24 mouse cellular contexts compared by ENCODE assay signal in genomic region chr3:152156816-152157496, GRCm38 (mm10). TPM values are rescaled to one million over a fixed set of nuclear protein-coding genes. Genes with fewer than 3 reads are reported as not detected.
DNase-seq lines count a peak whose midpoint lies in the region; ATAC-seq and TF ChIP-seq lines count a peak whose summit lies in the region.
"Had no signal": no experiment of that assay in that cellular context is flagged by ENCODE, and none has a peak within 500 bp of the region (broad histone marks: within the 10 kb centered on the region; RNA-seq: fewer than 3 reads in every experiment).

No protein-coding gene starts in this region.

- intact Hi-C loops in heart, postnatal 10 days (cut with DNase I), result no loop called here

- peak overlapping the region; percentile 23 for H3K4me2 ChIP-seq in kidney, embryonic 16.5 days (replicated peaks; ENCODE audit: low read depth, low read length)
- peak overlapping the region; percentile 93 for H3K4me2 ChIP-seq in myocyte (ENCODE audit: low read depth)
- H3K4me2 ChIP-seq in intestine, embryonic 16.5 days (ENCODE audit: low read depth, low read length), result no peak overlapping the region
- H3K4me2 ChIP-seq in midbrain, postnatal 0 days (ENCODE audit: low read depth, low read length, poor library complexity, severe bottlenecking), result no peak overlapping the region
- H3K4me2 ChIP-seq: liver, embryonic 13.5 days; lung, embryonic 14.5 days; midbrain, embryonic 15.5 days; neural tube, embryonic 15.5 days; stomach, embryonic 15.5 days had no signal

- H3K9ac ChIP-seq in kidney, embryonic 16.5 days (replicated peaks; ENCODE audit: low read length), result no peak overlapping the region
- H3K9ac ChIP-seq in intestine, embryonic 16.5 days (ENCODE audit: low read depth, low read length), result no peak overlapping the region
- no peak overlapping the region for H3K9ac ChIP-seq in midbrain, postnatal 0 days (replicated peaks; ENCODE audit: low read length, poor library complexity, severe bottlenecking)
- H3K9ac ChIP-seq: liver, embryonic 13.5 days; lung, embryonic 14.5 days; midbrain, embryonic 15.5 days; neural tube, embryonic 15.5 days; stomach, embryonic 15.5 days had no signal

- peak; percentile 66 for DNase-seq in heart, embryonic 10.5 days (ENCODE audit: low spot score)
- no peak for DNase-seq in heart, postnatal 10 days
- DNase-seq in kidney, adult 18-20 months, result peak; percentile 71
- DNase-seq in midbrain, postnatal 0 days (ENCODE audit: low spot score), result no peak
- no peak for DNase-seq in MN1 (ENCODE audit: low spot score)
- DNase-seq: adrenal gland, postnatal 25 days; cerebellum, adult 8-10 months; gastrocnemius, postnatal 36 days; liver, embryonic 13.5 days; lung, embryonic 14.5 days; lung, postnatal 36 days; right cerebral cortex, adult 18-20 months; right cerebral cortex, postnatal 4 days; thymus, postnatal 36 days had no signal

- ATAC-seq in kidney, embryonic 16.5 days (ENCODE audit: low FRiP score, low TSS enrichment), result peak; percentile 81
- ATAC-seq in intestine, embryonic 16.5 days, result no peak
- ATAC-seq in midbrain, postnatal 0 days (ENCODE audit: low FRiP score), result no peak
- ATAC-seq: forebrain, embryonic 16.5 days; midbrain, embryonic 15.5 days had no signal

- 75% methylated on average over 23 of the region's 23 CpGs for WGBS in heart, embryonic 10.5 days
- 45% methylated on average over 23 of the region's 23 CpGs for WGBS in kidney, embryonic 16.5 days
- 80% methylated on average over 23 of the region's 23 CpGs for WGBS in intestine, embryonic 16.5 days
- WGBS in midbrain, postnatal 0 days, result 54% methylated on average over 23 of the region's 23 CpGs

- no peak for TF ChIP-seq CTCF in midbrain, postnatal 0 days (IDR thresholded peaks at IDR 0.05)

- H3K27ac ChIP-seq in heart, embryonic 10.5 days, result no peak overlapping the region
- H3K27ac ChIP-seq in kidney, embryonic 16.5 days (ENCODE audit: low read length), result no peak overlapping the region
- H3K27ac ChIP-seq in intestine, embryonic 16.5 days (ENCODE audit: low read length), result no peak overlapping the region
- no peak overlapping the region for H3K27ac ChIP-seq in midbrain, postnatal 0 days (ENCODE audit: low read depth, low read length)
- H3K27ac ChIP-seq: embryonic facial prominence, embryonic 10.5 days; hindbrain, embryonic 10.5 days; liver, embryonic 13.5 days; midbrain, embryonic 15.5 days; neural tube, embryonic 15.5 days; stomach, embryonic 15.5 days had no signal

- no peaks in the 10 kb centered on the region for H3K36me3 ChIP-seq in heart, embryonic 10.5 days
- no peaks in the 10 kb centered on the region for H3K36me3 ChIP-seq in kidney, embryonic 16.5 days (ENCODE audit: insufficient read depth, low read length)
- H3K36me3 ChIP-seq in myocyte (ENCODE audit: control insufficient read depth, insufficient read depth), result no peaks in the 10 kb centered on the region
- no peaks in the 10 kb centered on the region for H3K36me3 ChIP-seq in intestine, embryonic 16.5 days (ENCODE audit: control insufficient read depth, insufficient read depth, low read length)
- H3K36me3 ChIP-seq in midbrain, postnatal 0 days (ENCODE audit: insufficient read depth, low read length), result no peaks in the 10 kb centered on the region
- H3K36me3 ChIP-seq: embryonic facial prominence, embryonic 10.5 days; hindbrain, embryonic 10.5 days; liver, embryonic 13.5 days; midbrain, embryonic 15.5 days; neural tube, embryonic 15.5 days; stomach, embryonic 15.5 days had no signal

- H3K4me1 ChIP-seq in heart, embryonic 10.5 days, result peaks cover 30% of the 10 kb centered on the region
- no peaks in the 10 kb centered on the region for H3K4me1 ChIP-seq in kidney, embryonic 16.5 days (ENCODE audit: insufficient read depth, low read length)
- peaks cover 32% of the 10 kb centered on the region for H3K4me1 ChIP-seq in intestine, embryonic 16.5 days (ENCODE audit: control insufficient read depth, insufficient read depth, low read length)
- no peaks in the 10 kb centered on the region for H3K4me1 ChIP-seq in midbrain, postnatal 0 days (ENCODE audit: insufficient read depth, low read length)
- H3K4me1 ChIP-seq: midbrain, embryonic 15.5 days; stomach, embryonic 15.5 days had no signal

- TF ChIP-seq POLR2A in myocyte (IDR thresholded peaks at IDR 0.05; ENCODE audit: insufficient read length, low read depth), result no peak

- H3ac ChIP-seq in myocyte (ENCODE audit: control insufficient read depth, insufficient read length), result no peak overlapping the region

- no peak overlapping the region for H3K4me3 ChIP-seq in heart, embryonic 10.5 days
- 0 out of 2 replicates have a peak overlapping the region, but pooled peaks have one; percentile 12 for H3K4me3 ChIP-seq in kidney, embryonic 16.5 days (ENCODE audit: low read length)
- peak overlapping the region; percentile 7 for H3K4me3 ChIP-seq in myocyte
- H3K4me3 ChIP-seq in intestine, embryonic 16.5 days (ENCODE audit: low read length), result no peak overlapping the region
- H3K4me3 ChIP-seq in midbrain, postnatal 0 days (ENCODE audit: low read depth, low read length), result no peak overlapping the region
- H3K4me3 ChIP-seq: embryonic facial prominence, embryonic 10.5 days; hindbrain, embryonic 10.5 days; liver, embryonic 13.5 days; midbrain, embryonic 15.5 days; neural tube, embryonic 15.5 days; stomach, embryonic 15.5 days had no signal

- H3K9me3 ChIP-seq in heart, embryonic 10.5 days, result no peaks in the 10 kb centered on the region
- H3K9me3 ChIP-seq in kidney, embryonic 16.5 days (ENCODE audit: low read length), result no peaks in the 10 kb centered on the region
- no peaks in the 10 kb centered on the region for H3K9me3 ChIP-seq in intestine, embryonic 16.5 days (ENCODE audit: control insufficient read depth, low read length)
- no peaks in the 10 kb centered on the region for H3K9me3 ChIP-seq in midbrain, postnatal 0 days (ENCODE audit: low read length)
- H3K9me3 ChIP-seq: embryonic facial prominence, embryonic 10.5 days; hindbrain, embryonic 10.5 days; liver, embryonic 13.5 days; midbrain, embryonic 15.5 days; neural tube, embryonic 15.5 days; stomach, embryonic 15.5 days had no signal

- H3K79me2 ChIP-seq in myocyte (ENCODE audit: control insufficient read depth, insufficient read depth), result no peaks in the 10 kb centered on the region

- H3K27me3 ChIP-seq in heart, embryonic 10.5 days (ENCODE audit: insufficient read depth, poor library complexity, severe bottlenecking), result no peaks in the 10 kb centered on the region
- no peaks in the 10 kb centered on the region for H3K27me3 ChIP-seq in kidney, embryonic 16.5 days (ENCODE audit: insufficient read depth, low read length)
- no peaks in the 10 kb centered on the region for H3K27me3 ChIP-seq in myocyte (ENCODE audit: control insufficient read depth, insufficient read depth, insufficient read length)
- no peaks in the 10 kb centered on the region for H3K27me3 ChIP-seq in intestine, embryonic 16.5 days (replicated peaks; ENCODE audit: control insufficient read depth, insufficient read depth, low read length)
- no peaks in the 10 kb centered on the region for H3K27me3 ChIP-seq in midbrain, postnatal 0 days (ENCODE audit: insufficient read depth, low read length)
- H3K27me3 ChIP-seq: liver, embryonic 13.5 days; neural tube, embryonic 15.5 days; stomach, embryonic 15.5 days had no signal

TF ChIP-seq in myocyte, 11 proteins besides CTCF, POLR2A, EP300 and RAD21:
- no peak for TF ChIP-seq POLR2AphosphoS2 (IDR thresholded peaks at IDR 0.05; ENCODE audit: insufficient read length, low read depth)
- no peak for TF ChIP-seq USF1 (IDR thresholded peaks at IDR 0.05; ENCODE audit: low read depth)
- TF ChIP-seq REST (IDR thresholded peaks at IDR 0.05; ENCODE audit: insufficient read depth, insufficient read length), result no peak

RNA-seq across cellular contexts. Expression of gene Gipc2, which starts 9.1 kb away (rescaled TPM):
- polyA plus RNA-seq in heart, embryonic 10.5 days (2016; fragmentation: Nextera tagmentation; extraction: Ambion mirVana), result 4.2 and 10.8 TPM in 2 replicates
- 1 to 10 TPM; 3.8 to 5.4 TPM for total RNA-seq in heart, postnatal 10 days (2021)
- polyA plus RNA-seq in kidney, embryonic 16.5 days (2015; fragmentation: Nextera tagmentation; extraction: Ambion mirVana), result 43.7 and 45.7 TPM in 2 replicates
- polyA plus RNA-seq in myocyte (2012; fragmentation: generic; extraction: Trizol), result 0.16 TPM
- polyA plus RNA-seq in intestine, embryonic 16.5 days (2015; fragmentation: Nextera tagmentation; extraction: Ambion mirVana), result 244 TPM in 2 replicates
- total RNA-seq in midbrain, postnatal 0 days (2014; rRNA removed), result 13.0 and 21.1 TPM in 2 replicates
- polyA plus RNA-seq in midbrain, postnatal 0 days (2015; fragmentation: Nextera tagmentation; extraction: Ambion mirVana), result 10.3 and 12.8 TPM in 2 replicates
- total RNA-seq: megakaryocyte-erythroid progenitor cell, adult 5-6 weeks had no signal

RNA-seq across cellular contexts. Expression of gene Dnajb4, which starts 53.1 kb away (rescaled TPM):
- 30.5 and 32.1 TPM in 2 replicates for polyA plus RNA-seq in heart, embryonic 10.5 days (2016; fragmentation: Nextera tagmentation; extraction: Ambion mirVana)
- 10 to 100 TPM; 70.3 to 70.6 TPM for total RNA-seq in heart, postnatal 10 days (2021)
- 34.1 and 34.2 TPM in 2 replicates for polyA plus RNA-seq in kidney, embryonic 16.5 days (2015; fragmentation: Nextera tagmentation; extraction: Ambion mirVana)
- polyA plus RNA-seq in myocyte (2012; fragmentation: generic; extraction: Trizol), result 8.1 TPM
- 21.7 and 23.2 TPM in 2 replicates for polyA plus RNA-seq in intestine, embryonic 16.5 days (2015; fragmentation: Nextera tagmentation; extraction: Ambion mirVana)
- 43.9 and 67.2 TPM in 2 replicates for total RNA-seq in midbrain, postnatal 0 days (2014; rRNA removed)
- polyA plus RNA-seq in midbrain, postnatal 0 days (2015; fragmentation: Nextera tagmentation; extraction: Ambion mirVana), result 47.1 and 50.3 TPM in 2 replicates

RNA-seq across cellular contexts. Expression of gene Fubp1, which starts 53.3 kb away (rescaled TPM):
- 179 and 249 TPM in 2 replicates for polyA plus RNA-seq in heart, embryonic 10.5 days (2016; fragmentation: Nextera tagmentation; extraction: Ambion mirVana)
- 10 to 100 TPM; 82.2 to 90.6 TPM for total RNA-seq in heart, postnatal 10 days (2021)
- 258 and 286 TPM in 2 replicates for polyA plus RNA-seq in kidney, embryonic 16.5 days (2015; fragmentation: Nextera tagmentation; extraction: Ambion mirVana)
- polyA plus RNA-seq in myocyte (2012; fragmentation: generic; extraction: Trizol), result 27.9 TPM
- 143 and 157 TPM in 2 replicates for polyA plus RNA-seq in intestine, embryonic 16.5 days (2015; fragmentation: Nextera tagmentation; extraction: Ambion mirVana)
- total RNA-seq in midbrain, postnatal 0 days (2014; rRNA removed), result 183 and 237 TPM in 2 replicates
- 94.6 and 127 TPM in 2 replicates for polyA plus RNA-seq in midbrain, postnatal 0 days (2015; fragmentation: Nextera tagmentation; extraction: Ambion mirVana)

Comparison
In these comparisons a context has a peak if more than half of its experiments do, and no peak if none do; other contexts are left out.
1. DNase-seq: peak in heart, embryonic 10.5 days (single experiment) and kidney, adult 18-20 months (single experiment); none in heart, postnatal 10 days (0 of 2), midbrain, postnatal 0 days (single experiment) and MN1 (single experiment).
2. H3K4me3 ChIP-seq: peak in kidney, embryonic 16.5 days (single experiment) and myocyte (single experiment); none in heart, embryonic 10.5 days (single experiment), intestine, embryonic 16.5 days (single experiment) and midbrain, postnatal 0 days (single experiment).
3. H3K4me2 ChIP-seq: peak in kidney, embryonic 16.5 days (single experiment) and myocyte (single experiment); none in intestine, embryonic 16.5 days (single experiment) and midbrain, postnatal 0 days (single experiment).